Mouse (Mus musculus) frontal cortex, adult 2 months (tissue): ENCODE results near the gene Kcnn1. TPM values are rescaled to one million over a fixed set of nuclear protein-coding genes. Genes with fewer than 3 reads are reported as not detected.
A peak's percentile ranks its signal among the peaks of the same experiment; 100 is the strongest.

ENCODE experiments used
- DNase-seq, 2 experiments: peaks; one replicate each; pipeline ENCODE4 v3.0.0; 2022; ENCODE audit warnings: low spot score in 1 of 2; ENCODE audit errors: extremely low spot score in 1 of 2
- polyA plus RNA-seq: library from polyadenylated mRNA; depleted of rRNA; stranded (reverse); fragments of >200 nt; gene quantifications from 2 replicates; pipeline ENCODE4 v1.2.3, GENCODE M21; 2012

Kcnn1 gene
- polyA plus RNA-seq, 1 experiment: 25.2 TPM

- DNase-seq: peak in 1 of 2 experiments; percentile 75
Observed at GRCm38 (mm10) chr8:70821399-70821962, 41.6 kb downstream of the Kcnn1 start.

GRCm38 (mm10) chr8:70820101-70820935, 42.7 kb downstream of the Kcnn1 start:
- no peak for DNase-seq

- no peak for DNase-seq
Observed at GRCm38 (mm10) chr8:70816679-70817078, 46.4 kb downstream of the Kcnn1 start.

GRCm38 (mm10) chr8:70812885-70813284, 50.2 kb downstream of the Kcnn1 start:
- DNase-seq: no peak

- DNase-seq: no peak
Observed at GRCm38 (mm10) chr8:70812055-70812454, 51.0 kb downstream of the Kcnn1 start.

- DNase-seq: no peak
Observed at GRCm38 (mm10) chr8:70810962-70811680, 51.9 kb downstream of the Kcnn1 start.

- no peak for DNase-seq
Observed at GRCm38 (mm10) chr8:70808955-70809701, 53.9 kb downstream of the Kcnn1 start.

- no peak for DNase-seq
Observed at GRCm38 (mm10) chr8:70808239-70808638, 54.8 kb downstream of the Kcnn1 start, which contains the start of gene Il12rb1. Il12rb1 (plus strand) TSS chr8:70808449.

- no peak for DNase-seq
Observed at GRCm38 (mm10) chr8:70807304-70807703, 55.8 kb downstream of the Kcnn1 start.

- no peak for DNase-seq
Observed at GRCm38 (mm10) chr8:70806541-70806940, 56.5 kb downstream of the Kcnn1 start.

- DNase-seq: peak in 1 of 2 experiments; percentile 85
Observed at GRCm38 (mm10) chr8:70804481-70805206, 58.4 kb downstream of the Kcnn1 start, which contains the start of gene Mast3. Mast3 (minus strand) TSS chr8:70805054.

GRCm38 (mm10) chr8:70803761-70804480, 59.1 kb downstream of the Kcnn1 start:
- peak in 1 of 2 experiments; percentile 88 for DNase-seq

GRCm38 (mm10) chr8:70802786-70803510, 60.1 kb downstream of the Kcnn1 start:
- no peak for DNase-seq

- DNase-seq: no peak
Observed at GRCm38 (mm10) chr8:70801830-70802229, 61.2 kb downstream of the Kcnn1 start.

GRCm38 (mm10) chr8:70801156-70801555, 61.9 kb downstream of the Kcnn1 start:
- DNase-seq: peak in 1 of 2 experiments; percentile 87

GRCm38 (mm10) chr8:70800648-70801047, 62.4 kb downstream of the Kcnn1 start:
- peak in 1 of 2 experiments; percentile 77 for DNase-seq

GRCm38 (mm10) chr8:70798281-70798680, 64.8 kb downstream of the Kcnn1 start:
- DNase-seq: peak in 1 of 2 experiments; percentile 63
